Mouse (Mus musculus) liver, embryonic 15.5 days (tissue): ENCODE results near the gene Lpo. TPM values are rescaled to one million over a fixed set of nuclear protein-coding genes. Genes with fewer than 3 reads are reported as not detected.
A peak's percentile ranks its signal among the peaks of the same experiment; 100 is the strongest.

ENCODE experiments used
- ATAC-seq: fragments of 200-750 bp; cut with Nextera tagmentation; 2 replicates; pipeline ENCODE4 v1.8.0; 2017; ENCODE audit warnings: moderate number of reproducible peaks, mild to moderate bottlenecking, moderate library complexity; ENCODE audit not compliant: insufficient read depth
- H3K27ac ChIP-seq: fragments of 300-500 bp; sonication (generic); replicated peaks from 2 replicates; pipeline ENCODE4 v1.5.1; 2015; ENCODE audit warnings: mild to moderate bottlenecking, inconsistent platforms
- H3K27me3 ChIP-seq: fragments of 300-500 bp; sonication (generic); 2 replicates; pipeline ENCODE4 v1.6.1; 2015; ENCODE audit warnings: mild to moderate bottlenecking, inconsistent platforms
- H3K36me3 ChIP-seq: fragments of 300-500 bp; sonication (generic); replicated peaks from 2 replicates; pipeline ENCODE4 v1.6.1; 2015; ENCODE audit warnings: moderate library complexity, mild to moderate bottlenecking, inconsistent platforms
- H3K4me1 ChIP-seq: fragments of 300-500 bp; sonication (generic); replicated peaks from 2 replicates; pipeline ENCODE4 v1.6.1; 2015; ENCODE audit warnings: inconsistent platforms
- H3K4me2 ChIP-seq: fragments of 300-500 bp; sonication (generic); 2 replicates; pipeline ENCODE4 v1.6.1; 2015; ENCODE audit warnings: moderate library complexity, mild to moderate bottlenecking, inconsistent platforms
- H3K4me3 ChIP-seq: fragments of 300-500 bp; sonication (generic); replicated peaks from 2 replicates; pipeline ENCODE4 v1.5.1; 2015; ENCODE audit warnings: mild to moderate bottlenecking, inconsistent platforms
- H3K9ac ChIP-seq: fragments of 300-500 bp; sonication (generic); 2 replicates; pipeline ENCODE4 v1.6.1; 2015; ENCODE audit warnings: moderate library complexity, mild to moderate bottlenecking, inconsistent platforms
- H3K9me3 ChIP-seq: fragments of 300-500 bp; sonication (generic); replicated peaks from 2 replicates; pipeline ENCODE4 v1.6.1; 2016; ENCODE audit warnings: inconsistent platforms
- WGBS: fragments of 180-500 bp; shearing (Covaris S2); methylation state at CpG from one replicate; pipeline ENCODE4 v1.1.7; 2015; ENCODE audit warnings: mixed read lengths; ENCODE audit not compliant: insufficient replicate concordance; 5-methylcytosine and 5-hydroxymethylcytosine counted together
- polyA plus RNA-seq: library from polyadenylated mRNA; unstranded; fragments of >200 nt; fragmentation: Nextera tagmentation; extraction: Ambion mirVana; gene quantifications from 2 replicates; pipeline ENCODE4 v1.2.1, GENCODE M21; 2015

Lpo gene
- polyA plus RNA-seq, 1 experiment from 2014 or later: 0.03 TPM

- Histone ChIP-seq H3K27ac (no peak overlapping the region), H3K27me3 (no peaks in the 10 kb centered on the region), H3K9ac (no peak overlapping the region), H3K9me3 (no peaks in the 10 kb centered on the region), H3K4me2 (no peak overlapping the region), H3K4me3 (no peak overlapping the region), H3K4me1 (no peaks in the 10 kb centered on the region), H3K36me3 (no peaks in the 10 kb centered on the region)
- 27% methylated on average over 1 of the region's 1 CpGs for WGBS
- ATAC-seq: no peak
These were observed 22.6 kb downstream of the Lpo start for GRCm38 (mm10) chr11:87805448-87805847.

- H3K9ac ChIP-seq: no peak overlapping the region
- H3K4me1 ChIP-seq: no peaks in the 10 kb centered on the region
- H3K27ac ChIP-seq: no peak overlapping the region
- ATAC-seq: no peak
- no peak overlapping the region for H3K4me2 ChIP-seq
- WGBS: 56% methylated on average over 14 of the region's 14 CpGs
- H3K9me3 ChIP-seq: no peaks in the 10 kb centered on the region
- H3K36me3 ChIP-seq: no peaks in the 10 kb centered on the region
- no peaks in the 10 kb centered on the region for H3K27me3 ChIP-seq
- no peak overlapping the region for H3K4me3 ChIP-seq
These were observed 25.5 kb downstream of the Lpo start for GRCm38 (mm10) chr11:87802621-87803020.

GRCm38 (mm10) chr11:87801711-87802275 is 26.3 kb downstream of the Lpo start:
- no peaks in the 10 kb centered on the region for H3K9me3 ChIP-seq
- ATAC-seq: no peak
- WGBS: 69% methylated on average over 22 of the region's 22 CpGs

GRCm38 (mm10) chr11:87793460-87793859 is 34.6 kb downstream of the Lpo start, which contains the start of gene Mpo:
Mpo (plus strand) TSS chr11:87793581.
- Histone ChIP-seq H3K4me1 (0 out of 2 replicates have a peak, but pooled peaks cover 3% of the 10 kb centered on the region), H3K9ac (no peak within 1 kb of the TSS), H3K9me3 (no peaks in the 10 kb centered on the region), H3K4me2 (no peak within 1 kb of the TSS), H3K27me3 (peaks cover 22% of the 10 kb centered on the region), H3K4me3 (peak within 1 kb of the TSS; percentile 18; the same call in 1 of the 2 replicates), H3K36me3 (no peaks in the 10 kb centered on the region), H3K27ac (no peak within 1 kb of the TSS)
- ATAC-seq: peak; percentile 31; the same call in 1 of the 2 replicates
- 20% methylated on average over 3 of the region's 3 CpGs for WGBS

More at GRCm38 (mm10) chr11:87801711-87802275, 26.3 kb downstream of the Lpo start:
- H3K27me3 ChIP-seq: no peaks in the 10 kb centered on the region
- H3K27ac ChIP-seq: no peak overlapping the region
- H3K4me3 ChIP-seq: no peak overlapping the region
- H3K36me3 ChIP-seq: no peaks in the 10 kb centered on the region
- H3K9ac ChIP-seq: no peak overlapping the region
- no peak overlapping the region; the same call in 1 of the 2 replicates for H3K4me2 ChIP-seq
- H3K4me1 ChIP-seq: no peaks in the 10 kb centered on the region

GRCm38 (mm10) chr11:87790088-87790487 is 38.0 kb downstream of the Lpo start:
- Histone ChIP-seq H3K9ac (no peak overlapping the region), H3K27ac (no peak overlapping the region), H3K4me3 (no peak overlapping the region), H3K4me1 (0 out of 2 replicates have a peak, but pooled peaks cover 3% of the 10 kb centered on the region), H3K9me3 (no peaks in the 10 kb centered on the region), H3K27me3 (peaks cover 13% of the 10 kb centered on the region), H3K4me2 (no peak overlapping the region), H3K36me3 (no peaks in the 10 kb centered on the region)
- ATAC-seq: no peak
- 24% methylated on average over 6 of the region's 6 CpGs for WGBS

- Histone ChIP-seq H3K4me3 (no peak overlapping the region), H3K4me1 (peaks cover 16% of the 10 kb centered on the region), H3K9ac (no peak overlapping the region), H3K36me3 (no peaks in the 10 kb centered on the region), H3K9me3 (no peaks in the 10 kb centered on the region), H3K27ac (no peak overlapping the region), H3K27me3 (no peaks in the 10 kb centered on the region), H3K4me2 (no peak overlapping the region)
- ATAC-seq: no peak
- WGBS: 70% methylated on average over 8 of the region's 8 CpGs
These were observed 48.0 kb downstream of the Lpo start for GRCm38 (mm10) chr11:87780130-87780529.

- no peak for ATAC-seq
These were observed 48.7 kb downstream of the Lpo start for GRCm38 (mm10) chr11:87779392-87779791.

GRCm38 (mm10) chr11:87778915-87779314 is 49.2 kb downstream of the Lpo start:
- WGBS: 54% methylated on average over 12 of the region's 12 CpGs
- no peak for ATAC-seq

More at GRCm38 (mm10) chr11:87779392-87779791, 48.7 kb downstream of the Lpo start:
- Histone ChIP-seq H3K4me3 (no peak overlapping the region), H3K9ac (no peak overlapping the region), H3K4me1 (peaks cover 16% of the 10 kb centered on the region), H3K9me3 (no peaks in the 10 kb centered on the region), H3K4me2 (no peak overlapping the region), H3K36me3 (no peaks in the 10 kb centered on the region), H3K27ac (no peak overlapping the region), H3K27me3 (no peaks in the 10 kb centered on the region)
- WGBS: 55% methylated on average over 4 of the region's 4 CpGs

GRCm38 (mm10) chr11:87778100-87778765 is 49.9 kb downstream of the Lpo start:
- Histone ChIP-seq H3K9me3 (no peaks in the 10 kb centered on the region), H3K4me3 (peak overlapping the region; percentile 33), H3K4me1 (peaks cover 16% of the 10 kb centered on the region), H3K27me3 (no peaks in the 10 kb centered on the region), H3K4me2 (peak overlapping the region; percentile 60), H3K9ac (no peak overlapping the region), H3K27ac (no peak overlapping the region), H3K36me3 (no peaks in the 10 kb centered on the region)
- peak; percentile 28 for ATAC-seq
- WGBS: 26% methylated on average over 30 of the region's 32 CpGs

More at GRCm38 (mm10) chr11:87778915-87779314, 49.2 kb downstream of the Lpo start:
- Histone ChIP-seq H3K4me1 (peaks cover 16% of the 10 kb centered on the region), H3K4me3 (peak overlapping the region; percentile 33), H3K9me3 (no peaks in the 10 kb centered on the region), H3K27me3 (no peaks in the 10 kb centered on the region), H3K27ac (no peak overlapping the region), H3K4me2 (peak overlapping the region; percentile 60), H3K36me3 (no peaks in the 10 kb centered on the region), H3K9ac (no peak overlapping the region)

- H3K4me1 ChIP-seq: peaks cover 9% of the 10 kb centered on the region; the same call in 1 of the 2 replicates
- H3K9me3 ChIP-seq: no peaks in the 10 kb centered on the region
- no peak for ATAC-seq
- H3K27me3 ChIP-seq: no peaks in the 10 kb centered on the region
- 81% methylated on average over 3 of the region's 3 CpGs for WGBS
- no peak overlapping the region for H3K9ac ChIP-seq
- H3K4me3 ChIP-seq: no peak overlapping the region
- no peak overlapping the region for H3K4me2 ChIP-seq
- no peaks in the 10 kb centered on the region for H3K36me3 ChIP-seq
- H3K27ac ChIP-seq: no peak overlapping the region
These were observed 55.7 kb downstream of the Lpo start for GRCm38 (mm10) chr11:87772354-87772753.

- H3K4me1 ChIP-seq: peaks cover 7% of the 10 kb centered on the region; the same call in 1 of the 2 replicates
- ATAC-seq: no peak
- no peaks in the 10 kb centered on the region for H3K9me3 ChIP-seq
- no peak overlapping the region for H3K27ac ChIP-seq
- no peaks in the 10 kb centered on the region for H3K36me3 ChIP-seq
- no peak overlapping the region for H3K9ac ChIP-seq
- H3K4me3 ChIP-seq: no peak overlapping the region
- 44% methylated on average over 3 of the region's 3 CpGs for WGBS
- no peak overlapping the region for H3K4me2 ChIP-seq
- H3K27me3 ChIP-seq: peaks cover 13% of the 10 kb centered on the region
These were observed 57.1 kb downstream of the Lpo start for GRCm38 (mm10) chr11:87770989-87771388.
